Mouse (Mus musculus) forebrain, embryonic 14.5 days (tissue): Measurements from ENCODE around the gene Cyp2d26. TPM values are rescaled to one million over a fixed set of nuclear protein-coding genes. Genes with fewer than 3 reads are reported as not detected.
"Not testable (repeated sequence)": the region's sequence is repeated elsewhere in the genome, so short reads cannot be mapped to it uniquely, and the experiment has no call there.

Experiments used
- ATAC-seq: fragments of 200-750 bp; cut with Nextera tagmentation; 2 replicates; pipeline ENCODE4 v1.8.0; 2017; ENCODE audit warnings: mild to moderate bottlenecking, moderate library complexity
- DNase-seq: peaks from one replicate; pipeline ENCODE4 v3.0.0-alpha.2; 2015; ENCODE audit warnings: low spot score
- H3K27ac ChIP-seq: fragments of 300-500 bp; sonication (generic); 2 replicates; pipeline ENCODE4 v1.5.1; 2014; ENCODE audit warnings: low read depth, mild to moderate bottlenecking, control low read depth, low read length, moderate library complexity
- H3K27me3 ChIP-seq: fragments of 300-500 bp; sonication (generic); replicated peaks from 2 replicates; pipeline ENCODE4 v1.6.1; 2014; ENCODE audit warnings: low read length, control low read depth, mixed read lengths; ENCODE audit not compliant: control insufficient read depth, insufficient read depth
- H3K36me3 ChIP-seq: fragments of 300-500 bp; sonication (generic); 2 replicates; pipeline ENCODE4 v1.6.1; 2014; ENCODE audit warnings: low read length, control low read depth; ENCODE audit not compliant: control insufficient read depth, insufficient read depth
- H3K4me1 ChIP-seq: fragments of 300-500 bp; sonication (generic); 2 replicates; pipeline ENCODE4 v1.6.1; 2014; ENCODE audit warnings: antibody characterized with exemption, low read length, control low read depth; ENCODE audit not compliant: control insufficient read depth, insufficient read depth
- H3K4me2 ChIP-seq: fragments of 300-500 bp; sonication (generic); 2 replicates; pipeline ENCODE4 v1.6.1; 2014; ENCODE audit warnings: mild to moderate bottlenecking, control low read depth, low read length
- H3K4me3 ChIP-seq: fragments of 300-500 bp; sonication (generic); 2 replicates; pipeline ENCODE4 v1.5.1; 2014; ENCODE audit warnings: low read depth, low read length, control low read depth
- H3K9ac ChIP-seq: fragments of 300-500 bp; sonication (generic); 2 replicates; pipeline ENCODE4 v1.6.1; 2014; ENCODE audit warnings: mild to moderate bottlenecking, low read length, control low read depth, moderate library complexity
- H3K9me3 ChIP-seq: fragments of 300-500 bp; sonication (generic); replicated peaks from 2 replicates; pipeline ENCODE4 v1.6.1; 2016; ENCODE audit warnings: low read length, control low read depth, mixed read lengths; ENCODE audit not compliant: control insufficient read depth
- WGBS: fragments of 180-500 bp; shearing (Covaris S2); extraction: QIAGEN DNeasy Blood & Tissue Kit; methylation state at CpG from one replicate; pipeline ENCODE4 v1.1.7; 2014; 5-methylcytosine and 5-hydroxymethylcytosine counted together
- polyA plus RNA-seq: library from polyadenylated mRNA; unstranded; fragments of >200 nt; fragmentation: Nextera tagmentation; extraction: Ambion mirVana; gene quantifications from 2 replicates; pipeline ENCODE4 v1.2.1, GENCODE M21; 2014

Gene Cyp2d26
- polyA plus RNA-seq, 1 experiment from 2014 or later: not detected

- 74% methylated on average over 1 of the region's 1 CpGs for WGBS
- no peak for ATAC-seq
These were observed 9.5 kb downstream of the Cyp2d26 start for GRCm38 (mm10) chr15:82784581-82784980.

GRCm38 (mm10) chr15:82783800-82784199, 10.3 kb downstream of the Cyp2d26 start:
- Histone ChIP-seq H3K4me2 (no peak overlapping the region), H3K27ac (no peak overlapping the region), H3K9me3 (no peaks in the 10 kb centered on the region), H3K36me3 (no peaks in the 10 kb centered on the region), H3K4me1 (no peaks in the 10 kb centered on the region), H3K4me3 (no peak overlapping the region), H3K27me3 (no peaks in the 10 kb centered on the region), H3K9ac (no peak overlapping the region)
- no peak for ATAC-seq
- DNase-seq: no peak
- WGBS: 76% methylated on average over 1 of the region's 1 CpGs

More at GRCm38 (mm10) chr15:82784581-82784980, 9.5 kb downstream of the Cyp2d26 start:
- no peak overlapping the region for H3K4me2 ChIP-seq
- no peaks in the 10 kb centered on the region for H3K27me3 ChIP-seq
- H3K27ac ChIP-seq: no peak overlapping the region
- no peak overlapping the region for H3K9ac ChIP-seq
- H3K4me1 ChIP-seq: no peaks in the 10 kb centered on the region
- H3K9me3 ChIP-seq: no peaks in the 10 kb centered on the region
- H3K36me3 ChIP-seq: no peaks in the 10 kb centered on the region
- DNase-seq: no peak
- H3K4me3 ChIP-seq: no peak overlapping the region

GRCm38 (mm10) chr15:82777856-82778255, 16.2 kb downstream of the Cyp2d26 start:
- not testable (repeated sequence) for ATAC-seq, H3K4me2 ChIP-seq, H3K9me3 ChIP-seq, H3K4me3 ChIP-seq, H3K27me3 ChIP-seq, H3K4me1 ChIP-seq, H3K27ac ChIP-seq, DNase-seq, H3K9ac ChIP-seq, H3K36me3 ChIP-seq
- WGBS: 85% methylated on average over 5 of the region's 5 CpGs

- Histone ChIP-seq H3K9me3 (no peaks in the 10 kb centered on the region), H3K36me3 (no peaks in the 10 kb centered on the region), H3K4me2 (no peak overlapping the region), H3K27me3 (no peaks in the 10 kb centered on the region), H3K27ac (no peak overlapping the region), H3K9ac (no peak overlapping the region), H3K4me1 (no peaks in the 10 kb centered on the region), H3K4me3 (no peak overlapping the region)
- WGBS: 89% methylated on average over 2 of the region's 2 CpGs
- DNase-seq (no peak), ATAC-seq (no peak)
These were observed 28.2 kb downstream of the Cyp2d26 start for GRCm38 (mm10) chr15:82765943-82766342.

GRCm38 (mm10) chr15:82764881-82765280, 29.2 kb downstream of the Cyp2d26 start:
- WGBS: 83% methylated on average over 6 of the region's 6 CpGs
- no peaks in the 10 kb centered on the region for H3K4me1 ChIP-seq
- H3K27me3 ChIP-seq: no peaks in the 10 kb centered on the region
- no peak overlapping the region for H3K4me3 ChIP-seq
- H3K9ac ChIP-seq: no peak overlapping the region
- ATAC-seq: no peak
- no peaks in the 10 kb centered on the region for H3K9me3 ChIP-seq
- H3K27ac ChIP-seq: no peak overlapping the region
- no peak overlapping the region for H3K4me2 ChIP-seq
- no peaks in the 10 kb centered on the region for H3K36me3 ChIP-seq
- DNase-seq: no peak

GRCm38 (mm10) chr15:82763631-82764420, 30.3 kb downstream of the Cyp2d26 start, which contains the start of gene Cyp2d40:
TSS of gene Cyp2d40 (minus strand) at chr15:82764183.
- WGBS: 91% methylated on average over 9 of the region's 9 CpGs
- H3K36me3 ChIP-seq: no peaks in the 10 kb centered on the region

GRCm38 (mm10) chr15:82748141-82748540, 46.0 kb downstream of the Cyp2d26 start:
- H3K27ac ChIP-seq: no peak overlapping the region
- DNase-seq: no peak
- H3K4me3 ChIP-seq: no peak overlapping the region
- no peak overlapping the region for H3K9ac ChIP-seq
- no peak for ATAC-seq
- H3K36me3 ChIP-seq: no peaks in the 10 kb centered on the region
- WGBS: 44% methylated on average over 1 of the region's 1 CpGs
- H3K9me3 ChIP-seq: no peaks in the 10 kb centered on the region
- H3K27me3 ChIP-seq: no peaks in the 10 kb centered on the region
- H3K4me2 ChIP-seq: no peak overlapping the region
- H3K4me1 ChIP-seq: no peaks in the 10 kb centered on the region

More at GRCm38 (mm10) chr15:82763631-82764420, 30.3 kb downstream of the Cyp2d26 start, which contains the start of gene Cyp2d40:
- Histone ChIP-seq H3K9ac (no peak within 1 kb of the TSS), H3K27ac (no peak within 1 kb of the TSS), H3K4me3 (no peak within 1 kb of the TSS), H3K4me1 (no peaks in the 10 kb centered on the region), H3K9me3 (no peaks in the 10 kb centered on the region), H3K27me3 (no peaks in the 10 kb centered on the region), H3K4me2 (no peak within 1 kb of the TSS)
- no peak for DNase-seq
- no peak for ATAC-seq

- Histone ChIP-seq H3K27me3 (no peaks in the 10 kb centered on the region), H3K4me1 (no peaks in the 10 kb centered on the region), H3K4me3 (no peak overlapping the region), H3K27ac (no peak overlapping the region), H3K9ac (no peak overlapping the region), H3K36me3 (no peaks in the 10 kb centered on the region), H3K9me3 (no peaks in the 10 kb centered on the region), H3K4me2 (no peak overlapping the region)
- WGBS: 60% methylated on average over 1 of the region's 1 CpGs
- ATAC-seq (no peak), DNase-seq (no peak)
These were observed 46.6 kb downstream of the Cyp2d26 start for GRCm38 (mm10) chr15:82747516-82747915.
